Mouse (Mus musculus) neural tube, embryonic 13.5 days (tissue): ENCODE measurements at regions not wholly inside any gene's neighbourhood (a gene's known extent, or its start where the extent isn't known, plus 50 kb on each side); places are given as distances from the start of the nearest gene placed in this dataset.

Source experiments
- ATAC-seq: fragments of 200-750 bp; cut with Nextera tagmentation; 2 replicates; pipeline ENCODE4 v1.8.0; 2017; ENCODE audit warnings: low read depth, mild to moderate bottlenecking, moderate TSS enrichment, moderate library complexity
- H3K27ac ChIP-seq: fragments of 300-500 bp; sonication (generic); replicated peaks from 2 replicates; pipeline ENCODE4 v1.5.1; 2015; ENCODE audit warnings: moderate library complexity, mild to moderate bottlenecking, inconsistent platforms
- H3K27me3 ChIP-seq: fragments of 300-500 bp; sonication (generic); 2 replicates; pipeline ENCODE4 v1.6.1; 2015; ENCODE audit warnings: mild to moderate bottlenecking, inconsistent platforms
- H3K36me3 ChIP-seq: fragments of 300-500 bp; sonication (generic); 2 replicates; pipeline ENCODE4 v1.6.1; 2015; ENCODE audit warnings: mild to moderate bottlenecking, inconsistent platforms
- H3K4me1 ChIP-seq: fragments of 300-500 bp; sonication (generic); replicated peaks from 2 replicates; pipeline ENCODE4 v1.6.1; 2015; ENCODE audit warnings: inconsistent platforms
- H3K4me2 ChIP-seq: fragments of 300-500 bp; sonication (generic); 2 replicates; pipeline ENCODE4 v1.6.1; 2015; ENCODE audit warnings: inconsistent platforms, mild to moderate bottlenecking, moderate library complexity
- H3K4me3 ChIP-seq: fragments of 300-500 bp; sonication (generic); 2 replicates; pipeline ENCODE4 v1.5.1; 2015; ENCODE audit warnings: mild to moderate bottlenecking, inconsistent platforms
- H3K9ac ChIP-seq: fragments of 300-500 bp; sonication (generic); 2 replicates; pipeline ENCODE4 v1.6.1; 2015; ENCODE audit warnings: moderate library complexity, mild to moderate bottlenecking, inconsistent platforms
- H3K9me3 ChIP-seq: fragments of 300-500 bp; sonication (generic); 2 replicates; pipeline ENCODE4 v1.6.1; 2016; ENCODE audit warnings: inconsistent platforms
- WGBS: fragments of 180-500 bp; shearing (Covaris S2); methylation state at CpG from one replicate; pipeline ENCODE4 v1.1.7; 2015; 5-methylcytosine and 5-hydroxymethylcytosine counted together

DNA sequence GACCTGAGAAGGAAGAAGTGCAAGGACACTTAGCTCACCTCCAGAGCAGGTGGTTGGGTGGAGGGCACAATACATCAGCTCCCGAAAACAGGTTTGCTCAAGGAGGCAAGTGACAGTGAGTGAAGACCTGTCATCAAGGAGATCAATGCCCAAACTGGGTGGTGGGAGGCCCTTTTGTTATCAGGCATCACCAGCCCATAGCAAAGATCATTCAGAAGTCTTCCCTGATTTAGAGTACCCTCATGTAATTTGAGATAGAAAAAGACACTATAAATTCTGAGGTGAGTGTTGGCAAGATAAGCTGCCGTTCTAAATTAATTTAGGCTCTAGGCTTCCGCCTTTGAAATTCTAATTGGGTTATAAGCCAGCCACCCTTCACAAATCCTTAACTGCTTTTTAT is 76.1 kb upstream of the Tmem164 start:
- Histone ChIP-seq H3K4me1 (no peaks in the 10 kb centered on the region), H3K27me3 (peaks cover 34% of the 10 kb centered on the region), H3K4me3 (no peak overlapping the region), H3K36me3 (no peaks in the 10 kb centered on the region), H3K9ac (no peak overlapping the region), H3K4me2 (no peak overlapping the region), H3K9me3 (no peaks in the 10 kb centered on the region), H3K27ac (no peak overlapping the region)
- 64% methylated on average over 3 of the region's 3 CpGs for WGBS
- no peak for ATAC-seq

DNA sequence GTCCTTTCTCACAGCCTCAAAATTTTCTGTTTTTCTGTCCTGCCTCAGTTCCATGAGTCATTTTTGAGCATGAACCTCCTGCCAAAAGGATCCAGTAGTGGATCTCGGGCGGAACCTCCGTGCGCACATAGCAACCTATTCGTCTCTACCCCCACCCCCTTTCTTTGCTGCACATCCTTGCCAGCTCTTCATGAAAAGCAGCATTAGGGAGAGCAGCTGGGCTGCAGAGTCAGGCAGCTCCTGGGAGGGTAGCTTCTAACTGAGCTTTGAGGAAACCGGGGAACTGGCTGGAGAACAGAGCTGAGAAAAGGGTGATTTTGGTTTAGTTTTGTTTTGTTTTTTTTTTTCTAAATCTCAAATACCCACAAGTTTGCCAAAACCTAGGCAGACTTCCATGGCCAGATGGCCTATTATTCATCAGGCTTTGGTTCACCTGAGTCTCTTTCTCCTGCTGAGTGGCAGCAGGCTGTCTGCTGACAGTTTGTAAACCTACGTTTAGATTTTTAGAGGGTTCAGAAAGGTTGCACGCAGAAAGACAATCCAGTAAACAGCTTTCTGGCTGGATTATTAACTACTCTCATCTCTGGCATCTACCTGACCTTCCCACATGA is 74.5 kb upstream of the Tmem164 start:
- no peak overlapping the region for H3K4me3 ChIP-seq
- no peaks in the 10 kb centered on the region for H3K36me3 ChIP-seq
- H3K9me3 ChIP-seq, result no peaks in the 10 kb centered on the region
- H3K4me2 ChIP-seq, result no peak overlapping the region
- H3K27ac ChIP-seq, result no peak overlapping the region
- H3K27me3 ChIP-seq, result peaks cover 32% of the 10 kb centered on the region
- no peak for ATAC-seq
- H3K4me1 ChIP-seq, result no peaks in the 10 kb centered on the region
- WGBS, result 85% methylated on average over 8 of the region's 8 CpGs
- no peak overlapping the region for H3K9ac ChIP-seq

DNA sequence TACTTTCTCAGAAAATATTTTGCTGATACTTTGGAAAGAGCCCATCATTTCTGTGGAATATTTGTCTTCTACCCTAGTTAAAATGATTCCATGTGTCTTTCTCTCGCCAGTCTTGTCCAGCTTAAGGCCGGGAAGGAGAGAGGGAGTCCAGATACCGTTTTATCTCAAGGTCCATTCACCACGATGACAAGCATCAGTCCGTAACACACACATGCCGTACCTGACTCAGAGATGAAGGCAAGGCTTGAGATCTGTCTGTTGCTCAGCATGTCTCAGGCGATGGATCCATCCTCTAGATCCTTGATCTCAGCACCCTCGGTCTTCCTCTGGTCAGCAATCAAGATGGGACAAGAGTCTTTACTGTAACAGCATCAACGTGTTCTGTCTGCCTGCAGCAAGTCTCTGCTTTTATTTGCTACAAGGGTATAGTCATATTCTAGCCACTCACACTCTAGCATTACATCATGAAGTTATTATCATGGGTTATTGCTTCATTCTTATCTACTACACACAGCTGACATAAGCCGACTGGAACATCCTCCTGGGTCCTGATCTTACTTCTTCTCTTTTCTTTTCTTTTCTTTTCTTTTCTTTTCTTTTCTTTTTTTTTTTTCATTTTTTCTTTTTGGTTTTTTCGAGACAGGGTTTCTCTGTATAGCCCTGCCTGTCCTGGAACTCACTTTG is 64.9 kb upstream of the Tmem164 start:
- Histone ChIP-seq H3K4me2 (no peak overlapping the region), H3K36me3 (no peaks in the 10 kb centered on the region), H3K9ac (no peak overlapping the region), H3K27ac (no peak overlapping the region), H3K27me3 (no peaks in the 10 kb centered on the region), H3K4me1 (no peaks in the 10 kb centered on the region), H3K9me3 (no peaks in the 10 kb centered on the region), H3K4me3 (no peak overlapping the region)
- 88% methylated on average over 11 of the region's 11 CpGs for WGBS
- ATAC-seq, result no peak

DNA sequence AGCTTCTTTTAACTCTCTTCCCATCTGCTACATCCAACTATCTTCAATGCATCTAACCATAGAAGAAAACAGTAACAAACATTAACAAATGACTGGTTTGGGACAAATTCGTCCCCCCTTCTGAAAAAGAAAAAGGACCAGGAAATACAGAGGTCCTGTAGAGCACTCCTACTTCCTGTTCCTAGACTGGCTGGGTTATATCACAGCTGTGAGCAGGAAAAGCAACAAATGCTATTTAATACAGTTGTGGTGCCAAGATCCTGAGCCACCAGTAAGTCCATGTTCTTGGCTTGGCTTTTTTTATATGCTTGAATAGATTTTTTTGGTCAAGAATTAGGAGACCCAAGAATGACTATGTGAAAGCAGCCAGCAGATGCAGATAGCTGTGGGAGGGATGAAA is 62.8 kb upstream of the Tmem164 start:
- H3K36me3 ChIP-seq, result no peaks in the 10 kb centered on the region
- H3K4me1 ChIP-seq, result no peaks in the 10 kb centered on the region
- 57% methylated on average over 1 of the region's 1 CpGs for WGBS
- H3K9ac ChIP-seq, result no peak overlapping the region
- H3K9me3 ChIP-seq, result no peaks in the 10 kb centered on the region
- H3K27ac ChIP-seq, result no peak overlapping the region
- H3K27me3 ChIP-seq, result no peaks in the 10 kb centered on the region
- no peak overlapping the region for H3K4me3 ChIP-seq
- no peak for ATAC-seq
- H3K4me2 ChIP-seq, result no peak overlapping the region

DNA sequence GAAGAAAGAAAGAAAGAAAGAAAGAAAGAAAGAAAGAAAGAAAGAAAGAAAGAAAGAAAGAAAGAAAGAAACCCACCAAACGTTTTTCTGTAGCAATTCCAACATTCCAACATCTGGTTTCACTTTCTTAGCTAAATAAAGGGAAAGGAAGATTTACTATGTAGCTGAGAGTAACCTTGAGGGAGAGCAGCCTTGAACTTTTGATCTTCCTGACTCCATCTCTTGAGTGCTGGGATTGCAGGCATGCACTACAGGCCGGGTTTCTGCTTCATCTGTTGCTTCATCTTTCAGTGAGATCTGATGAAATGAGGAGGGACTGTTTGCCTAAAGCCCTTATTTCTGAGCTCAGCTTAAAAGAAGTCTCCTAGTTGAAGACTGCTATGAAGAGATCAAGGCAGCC is 57.8 kb upstream of the Tmem164 start:
- Histone ChIP-seq H3K9ac (no peak overlapping the region), H3K9me3 (no peaks in the 10 kb centered on the region), H3K4me3 (no peak overlapping the region), H3K4me2 (no peak overlapping the region), H3K4me1 (no peaks in the 10 kb centered on the region), H3K27me3 (peaks cover 1% of the 10 kb centered on the region; the same call in 1 of the 2 replicates), H3K27ac (no peak overlapping the region), H3K36me3 (no peaks in the 10 kb centered on the region)
- no peak for ATAC-seq
- WGBS, result 36% methylated on average over 2 of the region's 2 CpGs

DNA sequence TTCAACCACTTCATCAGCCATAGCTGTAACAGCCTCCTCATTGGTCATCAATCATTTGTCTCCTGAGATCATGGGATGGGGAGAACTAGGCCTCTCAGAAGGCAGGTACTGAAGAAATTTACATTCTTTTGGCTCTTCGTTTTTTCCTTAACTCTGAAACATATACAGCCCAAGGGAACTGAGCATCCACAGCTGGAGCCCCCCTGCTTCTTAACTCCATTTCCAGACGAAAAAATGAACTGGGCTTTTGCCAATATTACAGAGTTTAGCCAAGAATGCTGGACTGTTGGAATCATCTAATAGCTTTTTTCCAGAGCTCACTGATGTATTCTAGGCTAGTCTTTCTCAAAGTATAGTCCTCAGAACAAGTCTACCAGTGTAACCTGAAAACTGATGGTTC is 57.3 kb upstream of the Tmem164 start:
- 41% methylated on average over 2 of the region's 2 CpGs for WGBS
- no peak overlapping the region for H3K4me2 ChIP-seq
- peaks cover 4% of the 10 kb centered on the region; the same call in 1 of the 2 replicates for H3K27me3 ChIP-seq
- H3K4me3 ChIP-seq, result no peak overlapping the region
- no peak overlapping the region for H3K9ac ChIP-seq
- no peaks in the 10 kb centered on the region for H3K9me3 ChIP-seq
- no peaks in the 10 kb centered on the region for H3K4me1 ChIP-seq
- no peak for ATAC-seq
- no peaks in the 10 kb centered on the region for H3K36me3 ChIP-seq
- H3K27ac ChIP-seq, result no peak overlapping the region
